Mouse (Mus musculus): ENCODE results near the gene Atp2a1. TPM values are rescaled to one million over a fixed set of nuclear protein-coding genes. Genes with fewer than 3 reads are reported as not detected.

Gene Atp2a1
- total and polyA plus RNA-seq, 3 experiments = 0.38 to 0.74 TPM; not detected in 1

GRCm38 (mm10) chr7:126397822-126398221 is 65.1 kb downstream of the Atp2a1 start:
- Histone ChIP-seq H3K4me3 (replicated peaks in 1 of 3; ENCODE audit: low read depth in 2 of 3, low read length in 2 of 3, poor library complexity in 1 of 3) (no peak overlapping the region), H3K9me3 (replicated peaks; ENCODE audit: low read length) (no peaks in the 10 kb centered on the region), H3K27ac (ENCODE audit: insufficient read depth, low read depth) (no peak overlapping the region), H3K4me2 (ENCODE audit: insufficient read depth, low read depth, poor library complexity, severe bottlenecking) (no peak overlapping the region), H3K9ac (ENCODE audit: insufficient read depth, low read depth) (no peak overlapping the region), H3K27me3 (replicated peaks) (no peaks in the 10 kb centered on the region), H3K4me1 (ENCODE audit: control insufficient read depth in 1 of 2, insufficient read depth in 2 of 2) (peaks cover 6 to 33% of the 10 kb centered on the region in 2 experiments; a peak in 2 of 4 replicates), H3K79me2 (replicated peaks; ENCODE audit: control insufficient read depth, extremely low read depth, insufficient read depth, poor library complexity, severe bottlenecking) (peaks cover 4% of the 10 kb centered on the region; the same call in 1 of the 2 replicates), H3K36me3 (replicated peaks in 1 of 2; ENCODE audit: control insufficient read depth in 1 of 2, insufficient read depth in 1 of 2, low read length in 1 of 2) (peaks cover 0 to 7% of the 10 kb centered on the region in 2 experiments)
- dilution Hi-C loops (cut with MboI; ENCODE audit: extremely low pct_ligation_motif_present, extremely low pct_unique_long_range_greater_than_20kb, low sequenced_read_pairs) (no loop called here), in situ Hi-C loops (cut with MboI; ENCODE audit: low pct_ligation_motif_present, low pct_unique_long_range_greater_than_20kb, low sequenced_read_pairs) (loop anchor here (5.0 kb wide), 3 partner anchors 39 to 129 kb away; no protein-coding TSS in a partner anchor)
- no peak for TF ChIP-seq POLR2AphosphoS2 (IDR thresholded peaks at IDR 0.05; ENCODE audit: low read depth, low read length)
- no peak for TF ChIP-seq MYC (IDR thresholded peaks at IDR 0.05; ENCODE audit: low read depth, low read length)
- no peak for TF ChIP-seq SMC3 (IDR thresholded peaks at IDR 0.05; ENCODE audit: low read depth, low read length)
- TF ChIP-seq RAD21 (IDR thresholded peaks at IDR 0.05; ENCODE audit: low read depth, low read length) = no peak
- TF ChIP-seq MAX (IDR thresholded peaks at IDR 0.05; ENCODE audit: low read length) = no peak
- no peak for TF ChIP-seq KAT2A (IDR thresholded peaks at IDR 0.05; ENCODE audit: insufficient replicate concordance, low read length)
- TF ChIP-seq MAFK (IDR thresholded peaks at IDR 0.05; ENCODE audit: insufficient replicate concordance, low read length) = no peak
- TF ChIP-seq CHD1 (IDR thresholded peaks at IDR 0.05; ENCODE audit: low read depth, low read length) = no peak
- no peak for DNase-seq (ENCODE audit: extremely low read depth)

- no peak for TF ChIP-seq MEF2A (IDR thresholded peaks at IDR 0.05; ENCODE audit: borderline replicate concordance, low read depth, low read length)
- TF ChIP-seq TBP (conservative IDR thresholded peaks at IDR 0.05; ENCODE audit: low read depth, low read length) = no peak
- no peak for TF ChIP-seq RCOR1 (conservative IDR thresholded peaks at IDR 0.05; ENCODE audit: low read depth, low read length)
- TF ChIP-seq POLR2AphosphoS2 (IDR thresholded peaks at IDR 0.05; ENCODE audit: low read depth, low read length) = no peak
- no peak for TF ChIP-seq CHD2 (IDR thresholded peaks at IDR 0.05; ENCODE audit: low read length)
- no peak for TF ChIP-seq IRF4 (IDR thresholded peaks at IDR 0.05; ENCODE audit: low read depth, low read length)
- TF ChIP-seq MAZ (IDR thresholded peaks at IDR 0.05; ENCODE audit: low read depth, low read length) = no peak
- Histone ChIP-seq H3K4me3 (replicated peaks in 1 of 3; ENCODE audit: low read depth in 2 of 3, low read length in 2 of 3, poor library complexity in 1 of 3) (peak overlapping the region; percentile 26 to 95 (median 52)), H3K9me3 (replicated peaks; ENCODE audit: low read length) (no peaks in the 10 kb centered on the region), H3K4me2 (ENCODE audit: insufficient read depth, low read depth, poor library complexity, severe bottlenecking) (peak overlapping the region; percentile 45), H3K36me3 (replicated peaks in 1 of 2; ENCODE audit: control insufficient read depth in 1 of 2, insufficient read depth in 1 of 2, low read length in 1 of 2) (peaks cover 0 to 7% of the 10 kb centered on the region in 2 experiments), H3K79me2 (replicated peaks; ENCODE audit: control insufficient read depth, extremely low read depth, insufficient read depth, poor library complexity, severe bottlenecking) (peaks cover 4% of the 10 kb centered on the region; the same call in 1 of the 2 replicates), H3K4me1 (ENCODE audit: control insufficient read depth in 1 of 2, insufficient read depth in 2 of 2) (peaks cover 3 to 30% of the 10 kb centered on the region in 2 experiments; a peak in 2 of 4 replicates), H3K27ac (ENCODE audit: insufficient read depth, low read depth) (no peak overlapping the region), H3K9ac (ENCODE audit: insufficient read depth, low read depth) (peak overlapping the region; percentile 42), H3K27me3 (replicated peaks) (no peaks in the 10 kb centered on the region)
- no peak for DNase-seq (ENCODE audit: extremely low read depth)
- in situ Hi-C loops (cut with MboI; ENCODE audit: low pct_ligation_motif_present, low pct_unique_long_range_greater_than_20kb, low sequenced_read_pairs) = loop anchor here (5.0 kb wide), 3 partner anchors 40 to 130 kb away; no protein-coding TSS in a partner anchor
- dilution Hi-C loops (cut with MboI; ENCODE audit: extremely low pct_ligation_motif_present, extremely low pct_unique_long_range_greater_than_20kb, low sequenced_read_pairs) = no loop called here
These were observed 65.7 kb downstream of the Atp2a1 start for GRCm38 (mm10) chr7:126397221-126397620.

All from CH12.LX (cell line).